Mouse (Mus musculus): ENCODE data around the gene Stub1.

Gene Stub1

GRCm38 (mm10) chr17:25786781-25787504, 46.3 kb downstream of the Stub1 start:
- no peak for DNase-seq (ENCODE audit: low spot score)

GRCm38 (mm10) chr17:25786280-25786679, 46.9 kb downstream of the Stub1 start, which contains the start of gene Ccdc78:
TSS of gene Ccdc78 (plus strand) at chr17:25786580.
- no peak for DNase-seq (ENCODE audit: low spot score)

GRCm38 (mm10) chr17:25785281-25785745, 47.9 kb downstream of the Stub1 start, which contains the start of gene Haghl:
TSS of gene Haghl (minus strand) at chr17:25785673.
- peak; percentile 98 for DNase-seq (ENCODE audit: low spot score)

- no peak for DNase-seq (ENCODE audit: low spot score)
Observed at GRCm38 (mm10) chr17:25783861-25784574, 49.2 kb downstream of the Stub1 start.

- DNase-seq (ENCODE audit: low spot score), result no peak
Observed at GRCm38 (mm10) chr17:25783086-25783485, 50.1 kb downstream of the Stub1 start.

- DNase-seq (ENCODE audit: low spot score), result no peak
Observed at GRCm38 (mm10) chr17:25781339-25781738, 51.9 kb downstream of the Stub1 start.

Measured in layer of hippocampus, adult 11-12 months (tissue).